Mouse (Mus musculus) ES-Bruce4 (cell line): ENCODE results near the gene Abtb1.

Source experiments
- CTCF ChIP-seq: IDR thresholded peaks from one replicate; pipeline ENCODE4 v1.8.1; 2011; ENCODE audit warnings: low read depth, low read length
- EP300 ChIP-seq: IDR thresholded peaks from 2 replicates; pipeline ENCODE4 v1.6.1; 2011; ENCODE audit warnings: low read depth, low read length; ENCODE audit not compliant: insufficient read depth

DNA sequence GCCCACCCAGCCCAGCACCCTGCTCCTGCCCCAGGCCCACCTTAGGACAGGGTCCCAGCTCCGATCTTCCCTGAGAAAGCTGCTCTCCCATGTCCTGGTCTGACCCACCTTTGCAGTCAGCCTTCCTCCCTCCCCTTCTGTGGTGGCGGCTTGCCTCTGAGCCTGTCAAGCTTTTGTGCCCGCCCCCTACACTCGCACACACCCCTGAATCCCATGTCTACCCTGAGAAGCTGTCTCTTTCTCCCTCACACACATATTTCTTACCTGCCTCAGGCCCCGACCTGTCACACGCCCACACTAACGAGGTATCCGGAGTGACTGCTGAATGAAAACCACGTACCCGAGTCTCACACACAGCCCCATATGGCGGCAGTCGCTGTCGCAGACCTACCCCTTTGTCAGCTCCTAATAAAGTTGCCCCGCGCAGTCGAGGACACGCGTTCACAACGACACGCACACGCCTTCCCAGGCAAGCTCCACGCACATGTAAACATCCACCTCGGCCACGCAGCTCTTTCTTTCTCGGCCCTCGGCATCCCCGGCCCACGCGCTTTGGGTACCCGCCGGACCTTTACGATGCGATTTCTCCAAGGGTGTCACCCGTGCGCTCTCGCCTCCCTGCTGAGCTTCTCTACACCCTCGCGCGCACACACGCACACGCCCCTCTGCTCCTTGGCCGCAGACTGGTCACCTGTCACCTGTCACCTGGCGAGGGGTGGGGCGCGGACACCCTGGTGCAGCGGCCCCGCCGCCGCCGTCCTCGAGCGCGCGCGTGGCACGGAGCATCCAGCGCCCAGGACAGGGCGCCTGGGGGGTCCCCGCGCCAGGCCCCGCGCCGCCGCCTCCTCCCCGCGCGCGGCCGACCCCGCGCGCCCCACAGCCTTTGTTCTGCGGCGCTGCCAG lies 32.4 kb upstream of the Abtb1 start:
- TF ChIP-seq EP300 (no peak), CTCF (no peak)
